Mouse (Mus musculus) spleen, adult 10 weeks (tissue): Measurements from ENCODE around the gene Coro1a. TPM values are rescaled to one million over a fixed set of nuclear protein-coding genes. Genes with fewer than 3 reads are reported as not detected.

Experiments used
- polyA plus RNA-seq: library from polyadenylated mRNA; stranded (reverse); fragments of 350-450 nt; fragmentation: Illumina TruSeq; extraction: RNeasy Lipid Tissue Mini Kit (QIAGEN cat#74804); gene quantifications from one replicate; pipeline ENCODE4 v1.2.3, GENCODE M21; 2015; ENCODE audit warnings: low replicate concordance; ENCODE audit not compliant: insufficient read depth

The Coro1a gene
- polyA plus RNA-seq, result 1,014 TPM

GRCm38 (mm10) chr7:126707442-126708174, at the start of gene Coro1a:
Gene Coro1a, minus strand, starts transcription at chr7:126707787.

GRCm38 (mm10) chr7:126695631-126696207, 11.9 kb downstream of the Coro1a start, which contains the start of gene Slx1b:
Gene Slx1b, minus strand, starts transcription at chr7:126695784.

GRCm38 (mm10) chr7:126695210-126695611, 12.4 kb downstream of the Coro1a start, which contains the start of gene Bola2:
Gene Bola2, plus strand, starts transcription at chr7:126695401.

GRCm38 (mm10) chr7:126676207-126676606, 31.4 kb downstream of the Coro1a start, which contains the start of gene Sult1a1:
Gene Sult1a1, minus strand, starts transcription at chr7:126676432.

Other genes starting within 250 kb of the Coro1a start
- gene Atp2a1, start 244.7 kb downstream of the Coro1a start, polyA plus RNA-seq, result 0.51 TPM
- gene Sh2b1, start 232.4 kb downstream of the Coro1a start, polyA plus RNA-seq, result 30.3 TPM
- gene Tufm, start 220.4 kb downstream of the Coro1a start, polyA plus RNA-seq, result 42.6 TPM
- 188 TPM for gene Atxn2l, start 204.3 kb downstream of the Coro1a start, polyA plus RNA-seq
- 205 TPM for gene Eif3c, start 141.4 kb downstream of the Coro1a start, polyA plus RNA-seq
- 18.4 TPM for gene Apobr, start 122.8 kb downstream of the Coro1a start, polyA plus RNA-seq
- 40.6 TPM for gene Cln3, start 122.0 kb downstream of the Coro1a start, polyA plus RNA-seq
- 0.33 TPM for gene Il27, start 112.8 kb downstream of the Coro1a start, polyA plus RNA-seq
- 26.0 TPM for gene Nupr1, start 76.9 kb downstream of the Coro1a start, polyA plus RNA-seq
- gene Sgf29, start 58.5 kb downstream of the Coro1a start, polyA plus RNA-seq, result 30.5 TPM
- 38.4 TPM for gene Sult1a1, start 31.4 kb downstream of the Coro1a start, polyA plus RNA-seq
- gene Bola2, start 12.4 kb downstream of the Coro1a start, polyA plus RNA-seq, result 9.9 TPM
- 7.6 TPM for gene Slx1b, start 12.0 kb downstream of the Coro1a start, polyA plus RNA-seq
- gene Mapk3, start 51.8 kb upstream of the Coro1a start, polyA plus RNA-seq, result 58.8 TPM
- gene Gdpd3, start 58.5 kb upstream of the Coro1a start, polyA plus RNA-seq, result 8.9 TPM
- 121 TPM for gene Ypel3, start 69.2 kb upstream of the Coro1a start, polyA plus RNA-seq
- 2.8 TPM for gene Tbx6, start 73.7 kb upstream of the Coro1a start, polyA plus RNA-seq
- gene Ppp4c, start 84.7 kb upstream of the Coro1a start, polyA plus RNA-seq, result 170 TPM
- gene Fam57b, start 89.9 kb upstream of the Coro1a start, polyA plus RNA-seq, result not detected
- not detected for gene 4930451I11Rik, start 123.9 kb upstream of the Coro1a start, polyA plus RNA-seq
- not detected for gene Doc2a, start 139.6 kb upstream of the Coro1a start, polyA plus RNA-seq
- gene Hirip3, start 154.2 kb upstream of the Coro1a start, polyA plus RNA-seq, result 41.1 TPM
- gene Ino80e, start 154.6 kb upstream of the Coro1a start, polyA plus RNA-seq, result 30.1 TPM
- gene Taok2, start 176.9 kb upstream of the Coro1a start, polyA plus RNA-seq, result 37.0 TPM
- gene Tmem219, start 215.1 kb upstream of the Coro1a start, polyA plus RNA-seq, result 47.9 TPM
- 13.7 TPM for gene Kctd13, start 221.1 kb upstream of the Coro1a start, polyA plus RNA-seq
- not detected for gene Asphd1, start 241.8 kb upstream of the Coro1a start, polyA plus RNA-seq
- gene Sez6l2, start 242.8 kb upstream of the Coro1a start, polyA plus RNA-seq, result 2.6 TPM